Mouse (Mus musculus) cerebral cortex, adult 2 months (tissue): ENCODE measurements around the gene Hoxb4.

Experiments used
- WGBS: fragments of 180-500 bp; shearing (Covaris S2); methylation state at CpG from one replicate; pipeline ENCODE4 v1.1.7; 2018; 5-methylcytosine and 5-hydroxymethylcytosine counted together

Hoxb4 gene

DNA sequence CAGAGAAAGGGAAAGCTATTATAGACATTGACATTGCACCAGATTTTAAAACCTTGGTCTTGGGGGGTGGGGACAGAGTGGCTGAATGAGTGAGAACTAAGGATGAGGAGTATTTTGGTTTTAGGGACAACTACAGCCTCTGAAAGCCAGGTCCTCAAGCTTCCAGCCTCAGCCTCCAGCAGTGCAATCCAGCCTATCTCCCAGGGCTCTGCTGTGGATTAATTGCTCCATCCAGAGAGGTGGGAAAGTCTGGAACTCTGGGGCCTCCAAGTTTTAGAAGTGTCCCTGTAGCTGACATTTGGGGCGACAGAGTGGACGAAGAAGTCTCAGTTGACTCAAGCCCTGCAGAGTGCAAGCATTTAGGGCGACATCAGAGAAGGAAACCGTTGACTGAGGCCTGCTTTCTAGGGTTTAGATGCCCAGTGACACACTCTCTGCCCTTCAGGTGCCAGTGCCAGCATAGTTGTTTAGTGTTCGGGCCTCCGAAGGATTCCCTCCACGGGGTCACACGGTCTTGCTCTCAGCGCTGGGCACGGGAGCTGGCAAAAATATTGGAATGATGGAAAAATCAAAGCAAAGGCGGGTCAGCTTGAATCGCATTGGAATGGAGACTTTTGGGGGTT lies 4.2 kb upstream of the Hoxb4 start:
- WGBS = 10% methylated on average over 12 of the region's 12 CpGs

DNA sequence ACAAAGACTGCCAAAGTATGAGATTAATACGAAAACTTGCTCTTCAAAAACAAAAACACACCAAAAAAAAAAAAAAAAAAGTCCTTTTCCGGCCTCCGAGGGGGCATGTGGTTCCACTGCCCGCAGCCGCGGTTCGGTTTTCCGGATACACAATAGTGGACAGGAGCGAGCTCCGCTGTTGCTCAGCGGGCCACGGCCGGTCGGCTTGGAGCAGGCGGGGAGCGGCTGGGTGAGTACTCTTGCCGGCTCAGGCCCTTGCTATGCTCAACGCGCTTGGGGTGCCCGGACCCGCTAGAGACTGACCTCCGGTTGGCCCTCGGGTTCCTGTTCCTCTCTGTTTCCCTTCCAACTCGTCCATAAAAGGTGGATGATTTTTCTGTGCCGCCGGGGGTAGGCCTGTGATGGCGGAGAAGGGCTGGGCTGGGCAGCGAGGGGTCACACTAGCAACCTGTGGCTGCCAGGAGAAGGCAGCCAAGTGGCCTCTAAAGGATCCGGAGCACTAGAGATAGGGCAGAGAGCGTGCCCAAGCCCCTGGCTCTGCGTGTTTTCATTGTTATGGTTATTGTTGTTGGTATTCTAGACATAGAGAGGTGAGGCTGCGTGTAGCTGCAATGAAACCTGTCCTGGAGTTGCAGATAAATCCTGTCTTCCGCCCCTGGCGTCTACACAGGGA lies 3.3 kb upstream of the Hoxb4 start:
- WGBS = 3% methylated on average over 34 of the region's 34 CpGs

DNA sequence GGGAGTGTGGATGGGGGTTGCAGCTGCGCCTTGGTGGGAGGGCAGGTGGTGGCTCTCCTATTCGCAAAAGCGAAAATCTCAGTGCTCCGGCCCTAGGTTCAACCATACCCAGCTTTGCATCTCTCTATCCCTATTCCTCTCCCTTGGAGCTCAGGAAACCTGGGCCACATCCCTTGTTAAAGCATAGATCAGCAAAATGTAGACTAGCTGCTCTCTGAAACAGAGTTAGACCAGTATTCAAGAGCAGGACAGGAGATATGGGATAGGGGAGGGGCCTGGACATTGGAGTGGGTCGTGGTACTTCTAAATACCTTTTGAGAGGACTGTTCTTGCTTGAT lies 2.8 kb upstream of the Hoxb4 start:
- 6% methylated on average over 5 of the region's 5 CpGs for WGBS

DNA sequence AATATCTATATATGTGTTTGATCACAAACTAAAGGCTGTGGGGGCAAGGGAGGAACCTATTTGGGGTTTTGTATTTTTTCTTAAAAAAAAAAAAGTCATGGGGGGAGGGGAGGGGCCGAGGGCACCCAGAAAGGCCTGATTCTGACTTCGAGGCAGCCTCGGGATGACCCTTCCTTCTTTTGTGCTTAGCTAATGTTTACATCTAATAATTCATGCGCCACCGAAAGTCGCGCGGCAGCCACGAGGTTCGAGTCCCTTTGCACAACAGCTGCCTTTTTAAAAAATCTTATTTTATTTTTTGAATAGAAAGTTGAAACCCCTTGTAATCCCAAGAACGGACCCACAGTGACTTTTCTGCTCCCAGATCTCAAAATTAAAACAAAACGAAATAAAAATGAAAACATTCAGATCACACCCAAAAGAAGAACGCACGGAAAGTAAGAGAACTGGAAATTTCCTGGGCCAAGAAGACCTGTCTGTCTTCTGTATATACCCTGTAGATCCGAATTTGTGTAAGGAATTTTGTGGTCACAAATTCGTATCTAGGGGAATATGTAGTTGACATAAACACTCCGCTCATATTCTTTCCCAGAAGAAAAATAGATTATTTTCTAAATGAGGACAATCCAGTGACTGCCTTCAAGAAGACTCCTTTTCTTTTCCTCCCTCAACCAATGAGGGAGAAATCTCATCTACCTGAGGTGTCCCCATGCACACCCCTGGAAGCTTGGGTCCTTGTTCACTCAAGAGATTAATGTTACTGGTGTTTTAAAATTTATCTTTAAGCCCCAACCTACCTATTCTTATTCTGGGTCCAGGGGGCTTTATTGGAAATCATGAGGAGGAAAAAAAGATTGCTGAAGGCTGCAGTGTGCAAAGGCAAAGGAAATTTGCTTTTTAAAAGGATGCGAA lies 1.1 kb upstream of the Hoxb4 start:
- 11% methylated on average over 18 of the region's 18 CpGs for WGBS

DNA sequence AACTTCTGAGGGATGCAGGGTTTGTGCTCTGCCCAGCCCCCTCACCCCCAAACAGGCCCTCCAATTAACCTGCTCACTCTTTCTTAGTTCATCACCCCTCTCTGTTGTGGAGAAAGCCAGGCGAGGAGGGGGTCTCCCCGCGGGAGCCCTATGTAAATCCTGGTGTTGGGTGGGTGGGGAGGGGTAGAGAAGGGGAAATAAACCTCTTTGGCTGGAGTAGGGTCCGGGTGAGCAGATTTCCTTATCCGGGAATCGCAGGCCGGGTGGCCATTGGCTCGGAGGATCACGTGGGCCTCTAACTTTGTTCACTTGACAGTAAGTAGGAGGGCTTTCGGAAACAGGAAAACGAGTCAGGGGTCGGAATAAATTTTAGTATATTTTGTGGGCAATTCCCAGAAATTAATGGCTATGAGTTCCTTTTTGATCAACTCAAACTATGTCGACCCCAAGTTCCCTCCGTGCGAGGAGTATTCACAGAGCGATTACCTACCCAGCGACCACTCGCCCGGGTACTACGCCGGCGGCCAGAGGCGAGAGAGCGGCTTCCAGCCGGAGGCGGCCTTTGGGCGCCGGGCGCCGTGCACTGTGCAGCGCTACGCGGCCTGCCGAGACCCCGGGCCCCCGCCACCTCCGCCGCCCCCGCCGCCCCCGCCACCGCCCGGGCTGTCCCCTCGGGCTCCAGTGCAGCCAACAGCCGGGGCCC lies 452 bp downstream of the Hoxb4 start:
- under 1% methylated on average over 41 of the region's 45 CpGs for WGBS

DNA sequence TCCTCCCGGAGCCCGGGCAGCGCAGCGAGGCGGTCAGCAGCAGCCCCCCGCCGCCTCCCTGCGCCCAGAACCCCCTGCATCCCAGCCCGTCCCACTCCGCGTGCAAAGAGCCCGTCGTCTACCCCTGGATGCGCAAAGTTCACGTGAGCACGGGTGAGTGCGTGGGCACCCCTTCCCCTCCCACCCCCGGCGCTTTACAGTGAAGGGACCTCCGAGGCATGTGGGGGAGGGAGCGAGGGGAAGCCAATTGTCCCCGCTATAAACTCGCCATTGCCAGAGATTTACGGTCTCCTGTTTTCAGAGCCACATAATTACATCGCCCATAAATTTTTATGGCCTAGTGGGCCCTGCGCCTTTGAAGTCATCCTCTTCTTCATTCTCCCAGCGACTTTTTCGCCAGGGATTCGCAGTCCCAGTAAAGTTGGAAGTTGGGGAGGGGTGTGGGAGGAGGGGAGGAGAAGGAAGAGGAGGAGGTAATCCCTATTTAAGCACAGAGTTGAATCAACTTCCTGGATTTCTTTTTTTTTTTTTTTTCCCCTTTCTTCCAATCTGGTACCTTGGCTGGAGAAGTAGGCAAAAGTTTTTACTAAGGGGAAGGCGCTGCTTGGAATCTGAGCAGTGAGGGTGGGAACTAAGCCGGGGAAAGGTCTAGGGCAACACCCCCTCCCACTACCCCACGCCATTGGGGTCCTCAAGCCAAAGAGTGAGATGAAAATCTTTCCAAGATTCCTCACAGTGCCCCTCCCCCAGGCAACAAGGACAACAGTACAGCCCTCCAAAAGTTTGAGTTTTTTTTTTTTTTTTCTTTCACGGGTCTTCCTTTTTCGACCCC lies 1.2 kb downstream of the Hoxb4 start:
- 2% methylated on average over 34 of the region's 34 CpGs for WGBS

DNA sequence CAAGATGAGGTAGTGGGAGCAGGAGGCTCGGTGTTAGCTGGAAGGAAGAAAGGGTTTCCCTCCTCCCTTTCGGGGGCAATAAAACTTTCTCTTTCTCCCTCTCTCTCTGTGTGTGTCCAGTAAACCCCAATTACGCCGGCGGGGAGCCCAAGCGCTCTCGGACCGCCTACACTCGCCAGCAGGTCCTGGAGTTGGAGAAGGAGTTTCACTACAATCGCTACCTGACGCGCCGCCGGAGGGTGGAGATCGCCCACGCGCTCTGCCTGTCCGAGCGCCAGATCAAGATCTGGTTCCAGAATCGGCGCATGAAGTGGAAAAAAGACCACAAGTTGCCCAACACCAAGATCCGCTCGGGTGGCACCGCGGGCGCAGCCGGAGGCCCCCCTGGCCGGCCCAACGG lies 1.8 kb downstream of the Hoxb4 start:
- 2% methylated on average over 29 of the region's 29 CpGs for WGBS

DNA sequence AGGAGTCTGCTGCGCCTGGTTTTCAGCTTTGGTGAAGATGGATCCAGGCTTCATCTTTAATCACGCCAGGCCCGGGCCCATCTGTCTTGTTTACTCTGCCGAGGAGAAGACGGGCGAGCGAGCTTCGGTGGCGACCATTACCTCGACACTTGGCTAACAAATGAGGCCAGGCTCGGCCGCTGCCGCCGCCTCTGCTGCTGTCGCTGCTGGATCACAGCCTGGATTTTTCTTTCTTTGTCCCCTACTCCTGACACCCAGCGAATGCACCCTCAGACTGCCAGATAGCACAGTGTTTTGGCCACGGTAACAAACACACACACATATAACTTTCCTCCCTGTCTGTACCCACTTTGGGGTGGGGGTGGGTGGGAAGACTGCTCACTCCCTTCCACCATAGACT lies 2.6 kb downstream of the Hoxb4 start:
- WGBS = 6% methylated on average over 17 of the region's 17 CpGs

DNA sequence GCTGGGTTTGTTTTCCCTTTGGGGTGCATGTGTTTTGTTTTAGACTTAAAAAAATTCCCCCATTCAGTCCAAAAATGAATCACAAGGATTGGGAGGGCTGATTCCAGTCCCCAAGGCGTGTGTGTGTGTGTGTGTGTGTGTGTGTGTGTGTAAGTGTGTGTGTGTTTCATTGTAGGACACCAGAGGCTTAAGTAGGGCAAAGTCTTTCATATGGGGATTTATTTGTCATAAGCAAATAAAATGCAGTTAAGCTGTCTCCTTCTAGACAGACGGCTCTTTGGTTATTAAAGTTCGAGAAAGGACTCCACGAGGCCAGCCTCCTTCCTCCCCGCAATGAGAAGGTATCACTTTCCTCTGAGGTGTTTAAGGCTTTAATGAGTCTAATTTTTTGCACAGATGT lies 3.8 kb downstream of the Hoxb4 start:
- 13% methylated on average over 5 of the region's 5 CpGs for WGBS

DNA sequence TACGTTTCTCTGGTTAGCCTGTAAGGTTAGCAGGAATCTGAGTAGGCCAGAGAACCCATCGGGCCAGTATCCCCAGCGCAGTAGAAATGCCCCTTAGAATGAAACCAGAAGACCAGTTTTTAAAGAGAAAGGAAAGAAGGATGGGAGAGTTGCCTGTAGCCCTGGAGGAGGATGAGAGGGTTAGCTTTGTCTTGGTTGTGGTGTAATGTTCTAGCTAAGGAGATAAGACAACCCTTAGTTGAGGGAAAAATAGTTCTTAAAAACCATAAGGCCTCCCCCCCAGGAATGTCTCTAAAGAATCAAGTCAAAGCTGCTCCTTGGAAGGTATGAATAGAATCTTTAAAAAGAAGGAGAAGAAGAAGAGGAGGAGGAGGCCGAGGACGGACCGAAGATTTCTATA lies 4.7 kb downstream of the Hoxb4 start:
- 10% methylated on average over 6 of the region's 6 CpGs for WGBS

DNA sequence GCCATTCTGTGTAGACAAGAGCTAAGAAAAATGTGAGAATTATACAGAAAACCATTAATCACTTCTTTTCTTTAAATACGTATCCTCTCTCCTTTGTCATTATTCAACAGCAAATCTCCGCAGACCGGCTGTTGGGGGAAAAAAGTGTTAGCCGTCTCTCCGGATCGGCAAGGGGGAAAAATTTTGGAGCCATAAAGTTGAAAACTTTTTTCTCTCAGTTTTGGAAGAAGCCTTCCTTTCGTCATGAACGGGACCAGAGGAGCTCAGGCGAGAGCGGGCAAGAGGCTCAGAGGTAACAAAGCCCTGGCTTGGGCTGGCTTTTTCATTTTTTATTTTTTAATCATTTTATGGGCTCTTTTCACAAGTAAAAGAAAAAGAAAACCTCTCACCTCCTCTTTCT lies 5.1 kb downstream of the Hoxb4 start, which contains the start of gene Hoxb3:
TSS of gene Hoxb3 (plus strand) at position 173 of the 400 bp plus-strand sequence.
- WGBS = 10% methylated on average over 10 of the region's 10 CpGs

DNA sequence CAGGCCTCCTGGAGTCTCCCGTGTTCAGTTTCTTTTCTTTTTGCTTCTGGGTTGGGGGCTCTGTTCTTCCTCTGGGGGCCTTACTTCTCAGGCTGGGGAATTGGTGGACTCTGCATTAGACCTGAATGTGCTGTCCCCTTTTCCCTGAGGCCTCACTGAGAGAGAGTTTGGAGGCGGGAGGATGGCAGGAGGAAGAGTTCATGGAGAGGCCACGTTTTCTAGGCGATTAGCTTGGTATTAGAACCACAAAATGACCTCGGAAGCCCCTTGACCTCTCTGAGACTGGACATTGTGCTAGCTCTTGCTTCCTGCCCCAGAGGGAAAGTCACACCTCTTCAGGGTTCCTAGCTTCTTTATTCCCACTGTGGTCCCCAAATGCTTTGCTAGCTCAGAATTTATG lies 6.1 kb downstream of the Hoxb4 start:
- WGBS = 2% methylated on average over 5 of the region's 5 CpGs

DNA sequence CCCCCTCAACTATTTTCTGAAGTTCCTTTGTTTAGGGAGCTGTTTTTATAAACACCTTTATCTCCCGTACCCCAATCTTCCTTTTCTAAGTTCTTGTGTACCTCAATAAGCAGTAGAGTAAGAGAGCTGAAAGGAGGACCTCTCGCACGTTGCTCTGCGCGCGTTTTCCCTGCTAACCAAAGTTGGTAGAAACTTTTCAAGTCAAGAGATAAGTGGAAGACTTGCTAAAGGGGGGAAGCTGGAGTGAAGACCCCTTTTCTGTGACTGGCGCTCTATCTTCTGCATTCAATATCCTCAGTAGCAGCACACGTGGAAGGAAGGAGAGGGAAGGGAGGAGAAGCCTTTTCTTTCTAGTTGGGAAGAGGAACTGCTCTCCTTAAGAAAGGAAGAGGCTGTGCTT lies 6.9 kb downstream of the Hoxb4 start:
- WGBS = 2% methylated on average over 8 of the region's 8 CpGs

DNA sequence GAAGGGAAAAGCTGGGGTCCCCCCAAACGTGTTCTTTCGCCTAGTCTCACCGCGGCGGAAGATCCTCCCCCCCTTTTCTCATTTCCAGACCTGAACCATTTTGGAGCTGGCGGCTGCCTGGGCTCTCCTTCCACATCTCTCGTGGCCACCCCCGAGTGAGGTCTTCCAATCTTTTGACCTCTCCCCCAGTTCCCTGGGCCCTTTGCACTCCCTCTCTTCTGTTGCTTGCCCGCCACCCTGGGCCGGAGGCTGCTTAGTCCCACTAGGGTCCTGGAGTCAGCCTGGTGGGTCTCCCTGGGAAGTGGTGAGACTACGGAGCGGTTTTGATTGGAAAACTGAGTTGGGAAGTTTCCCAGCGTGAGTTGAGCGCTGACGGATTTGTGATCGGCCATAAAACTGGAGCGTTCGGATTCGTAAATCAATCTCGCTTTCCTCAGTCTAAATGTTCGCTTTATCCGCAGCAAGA lies 7.7 kb downstream of the Hoxb4 start:
- 9% methylated on average over 22 of the region's 22 CpGs for WGBS

DNA sequence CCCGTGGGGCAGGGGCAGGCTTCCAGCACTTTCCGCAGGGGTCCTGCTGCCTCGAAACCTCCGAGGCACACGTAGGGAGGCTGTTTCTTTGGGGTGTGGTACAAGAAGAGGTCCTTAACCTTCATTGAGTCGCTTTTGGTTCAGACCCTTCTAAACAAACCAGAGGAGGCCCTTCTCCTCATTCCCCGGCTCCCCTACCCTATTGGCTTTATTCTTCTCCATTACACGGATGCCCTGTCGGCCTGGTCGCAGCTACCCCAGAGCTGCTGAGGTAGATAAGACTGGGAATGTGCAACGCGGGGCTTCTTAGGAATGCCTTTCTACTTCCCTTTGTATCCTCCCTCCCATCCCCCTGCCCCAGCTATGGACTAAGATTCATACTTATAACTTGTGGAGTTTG lies 8.6 kb downstream of the Hoxb4 start:
- 5% methylated on average over 12 of the region's 12 CpGs for WGBS

DNA sequence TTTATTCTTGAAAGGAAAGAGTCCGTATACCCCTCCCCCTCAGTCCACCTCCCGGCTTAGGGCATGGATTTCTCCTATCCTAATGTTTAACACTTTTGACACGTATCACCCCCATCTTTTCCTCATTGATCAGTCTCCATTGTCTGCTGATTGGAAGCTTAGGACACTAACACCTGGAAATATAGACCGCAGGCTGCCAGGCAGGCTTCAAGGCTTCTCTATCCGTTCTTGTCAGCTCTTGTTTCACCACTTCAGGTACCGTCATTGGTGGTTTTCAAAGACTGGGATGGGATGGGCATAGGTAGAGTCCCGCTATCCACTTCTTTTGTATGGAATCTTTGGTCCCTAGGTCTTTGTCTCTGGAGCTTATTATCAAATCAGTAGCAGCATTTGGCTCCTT lies 9.1 kb downstream of the Hoxb4 start:
- WGBS = 4% methylated on average over 7 of the region's 7 CpGs

DNA sequence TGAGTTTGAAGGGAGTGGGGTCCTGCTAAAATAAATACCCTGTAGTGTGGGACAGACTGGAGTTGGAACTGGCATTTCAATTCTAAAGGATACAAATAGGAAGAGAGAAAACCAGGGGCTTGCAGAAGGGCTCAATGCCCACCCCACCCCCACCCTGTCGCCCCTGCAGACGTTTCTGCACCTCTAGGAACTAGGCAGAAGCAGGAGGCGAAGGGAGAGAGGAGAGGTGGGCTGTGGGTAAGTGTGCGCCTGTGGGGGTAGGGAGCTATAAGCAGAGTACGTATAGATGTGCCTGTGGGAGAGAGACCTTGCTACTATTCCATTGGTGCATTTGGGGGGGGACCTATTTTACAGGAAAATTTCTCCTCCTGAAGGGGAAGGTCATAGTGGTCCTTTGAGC lies 9.7 kb downstream of the Hoxb4 start:
- WGBS = 6% methylated on average over 5 of the region's 5 CpGs

DNA sequence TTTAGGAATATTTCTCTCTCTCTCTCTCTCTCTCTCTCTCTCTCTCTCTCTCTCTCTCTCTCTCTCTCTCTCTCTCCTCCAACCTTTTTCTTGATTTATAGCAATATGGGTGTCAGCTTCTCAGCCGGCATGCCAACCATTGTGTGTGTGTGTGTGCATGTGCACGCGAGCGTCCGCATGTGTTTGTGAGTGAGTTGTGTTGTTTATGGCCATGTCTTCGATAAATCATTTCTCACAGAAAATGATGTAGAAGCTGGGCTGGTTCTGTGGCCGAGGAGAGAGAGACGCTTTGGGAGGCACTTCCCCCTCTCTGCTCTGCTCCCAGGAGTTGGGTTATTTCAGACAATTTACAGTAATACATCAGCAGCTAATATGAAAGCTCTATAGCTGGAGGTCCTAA lies 10.5 kb downstream of the Hoxb4 start:
- 15% methylated on average over 8 of the region's 8 CpGs for WGBS

DNA sequence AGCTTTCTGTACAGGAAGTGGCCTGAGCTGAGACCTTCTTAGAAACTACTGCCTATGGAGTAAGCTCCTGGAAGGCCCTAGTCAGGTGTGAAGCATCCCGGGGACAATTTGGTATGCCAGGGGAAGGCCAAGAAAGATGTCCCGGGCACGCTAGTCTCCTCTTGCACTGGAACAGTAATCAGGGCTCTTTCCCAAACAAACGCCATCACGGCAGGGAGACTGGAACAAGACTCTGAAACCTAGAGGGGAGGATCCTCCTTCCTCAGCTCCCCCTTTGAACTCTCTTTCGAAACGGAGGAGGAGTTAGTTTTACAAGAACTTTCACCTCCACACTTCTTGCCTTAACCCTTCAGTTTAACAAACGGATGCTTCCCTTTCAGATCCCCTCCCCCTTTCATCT lies 14.0 kb downstream of the Hoxb4 start:
- 6% methylated on average over 8 of the region's 8 CpGs for WGBS

DNA sequence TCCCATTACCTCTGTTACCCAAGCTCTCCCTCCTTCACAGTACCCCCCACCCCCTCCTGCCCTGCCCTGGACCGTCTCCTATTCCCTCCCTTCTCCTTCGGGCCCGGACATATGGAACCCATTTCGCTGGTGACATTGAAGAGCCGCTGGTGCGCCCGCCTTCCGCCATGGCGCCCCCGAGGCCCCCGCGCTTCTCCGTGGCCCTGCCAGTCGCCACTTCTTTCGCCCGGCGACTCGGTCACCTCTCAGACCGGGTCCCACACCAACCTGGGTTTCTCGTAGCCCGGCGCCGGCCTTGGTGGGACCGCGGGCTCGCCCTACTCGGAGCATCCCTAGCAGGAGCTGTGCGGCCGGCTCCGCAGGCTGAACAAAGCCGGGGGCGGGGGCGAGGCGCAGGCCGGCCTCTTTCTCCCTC lies 14.6 kb downstream of the Hoxb4 start:
- WGBS = 3% methylated on average over 35 of the region's 35 CpGs
